Mouse (Mus musculus) cerebellum, adult 9-11 months (tissue): ENCODE results near the gene Slit3.
A peak's percentile ranks its signal among the peaks of the same experiment; 100 is the strongest.

Source experiments
- DNase-seq: peaks from one replicate; pipeline ENCODE4 v3.0.0; 2022

Slit3 gene

GRCm38 (mm10) chr11:35415768-35416401 is 294.9 kb downstream of the Slit3 start:
- no peak for DNase-seq

DNA sequence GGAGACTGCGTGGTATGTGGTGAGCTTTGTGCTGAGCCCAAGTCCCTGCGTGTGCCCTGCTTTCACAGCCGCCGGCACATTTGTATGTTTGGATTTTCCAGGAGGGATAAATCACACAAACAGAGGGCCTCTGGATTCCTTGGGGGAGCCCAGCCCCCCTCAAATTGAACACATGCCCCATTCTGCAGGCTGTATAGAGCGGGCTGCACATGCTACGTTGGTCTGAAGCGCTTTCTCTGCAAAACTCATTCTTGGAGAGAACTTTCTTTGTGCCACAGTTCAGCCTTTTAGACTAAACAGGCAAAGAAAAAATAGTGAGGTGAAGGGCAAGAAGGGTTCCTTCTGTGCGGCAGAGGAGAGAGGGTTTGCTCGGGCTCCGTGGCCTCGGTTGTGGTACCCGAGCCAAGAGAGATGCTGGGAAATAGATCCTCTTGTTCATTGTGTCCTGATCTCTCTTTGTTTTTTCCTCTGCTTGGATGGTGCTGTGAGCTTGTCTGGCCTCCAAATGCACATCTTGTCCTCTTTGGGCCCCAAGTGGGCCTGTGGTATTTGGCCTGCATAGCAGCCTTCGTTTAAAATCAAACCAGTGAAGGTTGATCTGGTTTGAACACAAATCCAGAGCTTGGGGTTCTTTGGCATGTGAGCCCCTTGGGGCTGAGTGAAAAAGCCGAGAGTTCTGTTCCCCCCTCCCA is 295.5 kb downstream of the Slit3 start:
- DNase-seq: peak; percentile 16

DNA sequence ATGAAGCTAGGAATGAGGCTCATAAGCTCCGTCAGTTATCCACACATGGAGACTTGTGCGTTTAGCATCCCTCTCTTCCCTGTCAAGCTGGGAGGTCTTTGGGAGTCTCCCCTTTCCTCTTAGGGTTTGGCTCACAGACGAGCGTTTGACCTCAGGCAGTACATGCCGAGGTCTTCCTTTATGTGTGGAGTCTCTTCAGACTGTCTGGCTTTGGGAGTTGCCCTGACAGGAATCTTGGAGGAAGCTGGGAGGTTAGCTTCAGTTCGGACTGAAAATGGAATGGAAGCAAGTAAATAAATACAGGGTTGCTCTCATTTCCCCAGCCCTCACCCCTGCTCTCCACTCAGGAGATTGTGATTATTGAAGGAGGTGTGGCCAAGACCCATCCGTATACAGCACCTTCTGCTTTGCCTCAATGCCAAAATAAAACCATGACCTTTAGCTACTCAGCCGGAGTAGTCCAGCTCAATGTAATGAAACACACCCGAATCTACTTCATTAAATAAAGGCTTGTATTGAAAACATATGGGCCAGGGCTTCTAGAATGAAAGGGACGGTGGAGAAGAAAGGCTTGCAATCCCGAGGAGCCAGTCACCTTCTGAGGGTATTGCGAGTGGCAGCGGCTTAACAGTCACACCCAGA is 297.0 kb downstream of the Slit3 start:
- DNase-seq: no peak

GRCm38 (mm10) chr11:35419013-35419412 is 298.0 kb downstream of the Slit3 start:
- no peak for DNase-seq

GRCm38 (mm10) chr11:35421728-35422127 is 300.7 kb downstream of the Slit3 start:
- DNase-seq: no peak

DNA sequence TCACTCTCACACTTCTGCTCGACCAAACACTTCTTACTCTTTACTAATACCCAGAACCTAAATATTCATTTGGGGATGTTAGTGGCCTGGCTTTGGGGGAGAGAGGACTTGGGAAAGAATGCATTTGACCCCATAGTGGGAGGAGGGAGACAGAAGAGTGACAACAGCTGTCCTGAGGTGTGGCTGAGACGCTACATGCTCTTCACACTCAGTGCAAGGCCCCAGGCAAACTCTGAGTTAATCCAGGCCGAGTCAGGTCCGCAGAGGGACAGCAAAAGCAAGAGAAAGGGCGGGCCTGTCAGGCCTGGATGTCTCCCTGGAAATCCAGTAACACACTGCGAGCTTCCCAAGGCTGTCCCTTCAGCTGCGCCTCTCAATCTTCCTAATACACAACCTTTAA is 307.0 kb downstream of the Slit3 start:
- DNase-seq: no peak

GRCm38 (mm10) chr11:35431130-35431529 is 310.1 kb downstream of the Slit3 start:
- DNase-seq: no peak

DNA sequence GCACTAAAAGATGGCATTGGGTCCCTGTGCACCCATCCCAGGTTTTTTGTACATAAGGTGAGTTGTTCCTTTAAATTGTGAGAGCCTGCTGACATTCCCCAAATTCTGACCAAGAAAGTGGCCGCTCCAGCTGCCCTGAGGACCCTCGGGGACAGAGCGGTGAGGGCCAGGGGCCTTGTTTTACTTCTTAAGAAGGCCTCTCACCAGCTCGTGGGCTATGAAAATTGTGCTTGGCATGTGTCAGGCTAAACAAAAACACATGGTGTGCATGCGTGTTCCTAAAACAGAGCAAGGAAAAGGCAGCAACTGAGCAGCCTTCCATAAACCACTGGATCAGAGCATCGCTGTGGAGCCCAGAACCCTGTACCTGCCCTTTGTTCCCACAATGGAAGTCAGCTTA is 316.5 kb downstream of the Slit3 start:
- no peak for DNase-seq

DNA sequence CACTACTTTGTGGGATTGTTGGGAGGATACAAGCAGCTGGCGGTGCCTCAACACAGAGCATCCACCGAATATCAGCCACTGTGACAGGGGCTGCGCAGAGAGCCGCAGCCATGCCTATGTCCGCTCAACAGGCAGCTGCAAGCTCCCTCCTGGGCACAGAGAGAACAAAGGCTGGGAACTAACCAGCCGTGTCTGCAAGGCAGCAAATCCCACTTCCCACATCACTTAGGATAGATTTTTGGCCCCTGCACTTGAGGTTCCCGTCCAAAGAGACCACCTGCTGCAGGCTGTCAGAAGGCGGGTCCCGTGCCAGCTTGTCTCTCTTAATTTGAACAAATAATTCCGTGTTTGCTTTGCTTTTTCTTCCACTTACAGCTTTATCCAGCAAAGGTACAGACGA is 319.2 kb downstream of the Slit3 start:
- no peak for DNase-seq

GRCm38 (mm10) chr11:35444489-35445100 is 323.6 kb downstream of the Slit3 start:
- DNase-seq: no peak

- no peak for DNase-seq
Observed at GRCm38 (mm10) chr11:35447951-35448350, 326.9 kb downstream of the Slit3 start.

- DNase-seq: no peak
Observed at GRCm38 (mm10) chr11:35449199-35449598, 328.2 kb downstream of the Slit3 start.

DNA sequence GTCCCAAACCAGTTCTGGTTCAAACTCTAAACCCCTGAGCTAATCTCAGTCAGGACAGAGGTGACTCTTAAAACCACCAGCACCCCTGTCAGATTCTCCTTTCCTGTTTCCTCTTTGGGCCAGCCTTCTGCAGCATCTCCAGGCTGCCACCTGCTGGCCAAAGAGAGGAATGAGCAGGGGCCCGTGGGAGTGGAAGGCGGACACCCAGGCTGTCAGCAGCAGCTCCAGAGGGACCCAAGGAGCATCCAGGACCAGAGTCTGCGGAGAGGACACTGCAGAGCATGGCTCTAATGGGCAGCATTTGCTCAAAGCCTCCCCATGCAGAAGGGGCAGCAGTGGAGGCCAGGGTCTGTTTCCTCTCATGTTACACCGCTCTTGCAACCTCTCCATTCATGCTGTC is 330.6 kb downstream of the Slit3 start:
- DNase-seq: peak; percentile 66

DNA sequence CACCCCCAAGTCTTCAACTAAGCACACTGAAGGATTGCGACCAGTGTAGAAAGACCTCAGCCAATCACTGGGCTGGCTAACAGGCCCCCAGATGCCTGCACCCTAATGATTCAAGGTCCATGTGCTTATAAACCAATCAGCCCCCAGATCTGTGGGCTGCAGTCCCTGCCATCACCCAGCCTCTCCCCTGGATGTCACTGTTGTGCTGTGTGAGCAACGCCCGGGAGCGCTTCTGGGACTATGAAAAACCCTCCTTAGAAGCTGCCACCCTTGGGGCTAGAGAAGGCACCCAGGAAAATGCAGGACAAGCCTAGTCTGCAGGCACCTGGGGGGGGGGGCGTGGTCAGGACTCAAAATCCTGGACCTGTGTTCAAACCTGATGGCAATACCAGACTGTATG is 331.4 kb downstream of the Slit3 start:
- DNase-seq: no peak

DNA sequence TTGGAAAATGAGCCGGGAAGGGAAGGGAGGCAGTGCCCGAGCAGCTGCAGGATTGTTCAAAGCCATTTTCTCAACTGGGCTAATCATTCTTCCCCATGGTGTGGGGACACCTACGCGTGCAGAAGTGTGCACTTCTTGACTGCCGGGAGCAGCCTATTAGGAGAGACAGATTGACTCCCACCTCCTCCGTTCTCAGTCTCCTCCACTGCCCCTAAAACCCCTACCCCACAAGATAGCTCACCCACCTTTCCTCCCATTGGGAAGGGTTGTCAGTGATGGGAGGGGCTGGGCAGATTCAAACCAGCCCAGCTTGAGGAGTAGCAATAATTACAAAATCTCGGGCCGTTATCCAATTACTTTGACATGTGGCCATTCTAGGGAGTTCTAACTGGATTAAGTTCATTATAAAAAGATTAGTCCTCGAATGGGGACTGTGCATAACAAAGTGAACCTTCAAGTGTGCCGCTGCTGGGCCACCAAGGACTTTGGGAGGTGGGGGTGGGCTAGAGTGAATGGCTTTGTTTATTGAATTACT is 333.2 kb downstream of the Slit3 start:
- DNase-seq: no peak

DNA sequence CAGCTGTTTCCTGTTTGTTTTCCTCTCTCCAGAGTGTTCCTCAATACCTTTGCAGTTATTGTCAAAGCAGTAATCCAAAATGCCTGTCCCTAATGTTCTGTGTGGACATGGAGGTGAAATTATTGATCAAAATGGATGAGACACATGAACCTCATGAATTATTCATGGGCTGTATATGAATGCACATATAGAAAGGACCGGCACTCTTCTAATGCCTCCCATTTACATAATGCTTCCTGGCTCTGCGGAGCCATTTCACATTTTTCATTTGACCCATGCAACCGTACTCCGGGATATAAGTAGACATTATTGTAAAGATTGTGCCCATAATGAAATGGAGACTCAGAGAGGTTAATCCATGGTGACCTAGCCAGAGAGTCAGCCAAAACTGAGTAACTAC is 333.8 kb downstream of the Slit3 start:
- no peak for DNase-seq

DNA sequence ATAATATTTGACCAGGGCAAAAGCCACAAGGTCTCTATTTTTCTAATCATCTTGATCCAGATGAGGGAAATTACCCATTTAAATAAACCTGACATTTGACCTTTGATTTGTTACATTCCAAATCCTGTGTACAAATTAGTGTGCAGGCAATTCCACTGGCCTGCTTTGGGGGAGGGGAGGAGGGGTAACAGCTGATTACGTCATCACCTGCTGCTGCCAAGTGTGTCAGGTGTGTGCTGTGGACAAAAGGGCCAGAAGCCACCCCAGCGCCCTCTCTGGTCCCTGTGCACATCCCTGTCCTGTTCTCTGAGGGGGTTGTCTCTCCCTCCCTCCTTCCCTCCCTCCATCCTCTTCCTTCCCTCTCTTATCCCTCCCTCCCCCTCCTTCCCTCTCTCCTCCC is 337.0 kb downstream of the Slit3 start:
- DNase-seq: no peak

DNA sequence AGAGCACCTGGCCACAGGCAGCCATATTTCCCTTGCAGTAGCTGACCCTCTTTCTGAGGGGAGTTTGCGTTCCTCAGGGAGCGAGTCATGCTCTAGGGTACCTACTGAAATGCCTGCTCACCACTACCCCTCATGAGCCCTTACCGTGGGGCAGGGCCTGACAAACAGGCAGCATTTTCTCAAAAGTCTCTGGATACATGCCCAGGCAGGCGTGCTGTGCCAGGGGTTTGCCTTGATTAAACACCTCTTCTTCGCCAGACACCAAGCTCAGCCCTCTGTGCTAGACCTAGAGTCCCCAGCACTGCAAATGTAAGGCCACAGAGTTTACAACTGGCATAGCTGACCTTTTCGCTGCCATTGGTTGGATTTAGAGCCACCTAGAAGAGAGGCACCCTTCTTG is 345.7 kb downstream of the Slit3 start:
- DNase-seq: no peak

GRCm38 (mm10) chr11:35468847-35469246 is 347.8 kb downstream of the Slit3 start:
- no peak for DNase-seq

- no peak for DNase-seq
Observed at GRCm38 (mm10) chr11:35469940-35470339, 348.9 kb downstream of the Slit3 start.

- DNase-seq: no peak
Observed at GRCm38 (mm10) chr11:35470853-35471252, 349.8 kb downstream of the Slit3 start.

DNA sequence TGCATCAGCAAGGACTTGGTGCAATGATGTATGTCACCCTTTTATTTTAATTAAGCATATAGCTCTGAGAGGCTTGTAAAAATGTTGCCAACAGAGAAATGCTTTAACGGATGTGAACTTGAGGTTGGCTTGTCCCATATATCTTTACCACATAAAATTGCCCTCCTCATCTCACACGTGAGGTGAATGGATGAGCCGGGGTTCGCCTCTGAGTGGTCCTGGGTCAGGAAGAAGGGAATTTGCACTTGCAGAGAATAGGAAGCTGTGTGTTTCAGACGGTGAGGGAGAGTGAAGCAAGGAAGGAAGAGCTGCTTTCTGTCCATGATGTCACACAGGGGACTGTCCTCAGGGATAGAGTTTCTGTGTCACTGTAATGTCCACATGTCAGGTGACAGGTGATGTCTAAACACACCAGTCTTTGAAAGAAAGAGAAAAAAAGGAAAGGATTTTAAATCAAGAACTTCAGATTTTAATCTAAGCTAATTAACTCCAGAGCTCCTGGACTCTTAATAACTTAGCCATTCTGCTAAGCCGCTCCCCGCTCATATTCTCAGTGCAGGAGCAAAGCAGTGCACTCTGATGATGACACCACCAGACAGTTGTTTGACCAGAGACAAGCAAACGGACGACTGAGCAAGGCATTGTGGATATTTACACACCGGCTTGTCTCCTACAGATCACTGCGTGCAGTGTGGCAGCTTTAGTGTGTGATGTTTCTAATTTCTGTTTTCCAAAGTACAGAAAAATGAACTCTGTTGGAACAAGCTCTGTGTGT is 352.0 kb downstream of the Slit3 start:
- no peak for DNase-seq

- no peak for DNase-seq
Observed at GRCm38 (mm10) chr11:35473617-35473996, 352.6 kb downstream of the Slit3 start.
